Mouse (Mus musculus) lung, postnatal 0 days (tissue): ENCODE data around the gene Mlst8. TPM values are rescaled to one million over a fixed set of nuclear protein-coding genes. Genes with fewer than 3 reads are reported as not detected.
"Not testable (repeated sequence)": the region's sequence is repeated elsewhere in the genome, so short reads cannot be mapped to it uniquely, and the experiment has no call there.

ENCODE experiments used
- ATAC-seq: fragments of 200-750 bp; cut with Nextera tagmentation; 2 replicates; pipeline ENCODE4 v1.8.0; 2017; ENCODE audit warnings: moderate library complexity
- DNase-seq: peaks from one replicate; pipeline ENCODE4 v3.0.0-alpha.2; 2016; ENCODE audit warnings: low spot score
- H3K27ac ChIP-seq: fragments of 300-500 bp; sonication (generic); 2 replicates; pipeline ENCODE4 v1.5.1; 2014; ENCODE audit warnings: antibody characterized with exemption, mild to moderate bottlenecking, low read length, mixed read lengths
- H3K27me3 ChIP-seq: fragments of 300-500 bp; sonication (generic); replicated peaks from 2 replicates; pipeline ENCODE4 v1.6.1; 2014; ENCODE audit warnings: low read length, mixed read lengths; ENCODE audit not compliant: insufficient read depth
- H3K36me3 ChIP-seq: fragments of 300-500 bp; sonication (generic); 2 replicates; pipeline ENCODE4 v1.6.1; 2014; ENCODE audit warnings: low read length, mixed read lengths; ENCODE audit not compliant: insufficient read depth
- H3K4me1 ChIP-seq: fragments of 300-500 bp; sonication (generic); 2 replicates; pipeline ENCODE4 v1.6.1; 2014; ENCODE audit warnings: antibody characterized with exemption, low read depth, low read length, mixed read lengths; ENCODE audit not compliant: insufficient read depth
- H3K4me2 ChIP-seq: fragments of 300-500 bp; sonication (generic); replicated peaks from 2 replicates; pipeline ENCODE4 v1.6.1; 2014; ENCODE audit warnings: low read depth, mild to moderate bottlenecking, low read length, moderate library complexity, mixed read lengths
- H3K4me3 ChIP-seq: fragments of 300-500 bp; sonication (generic); 2 replicates; pipeline ENCODE4 v1.5.1; 2014; ENCODE audit warnings: low read depth, low read length
- H3K9ac ChIP-seq: fragments of 300-500 bp; sonication (generic); replicated peaks from 2 replicates; pipeline ENCODE4 v1.6.1; 2014; ENCODE audit warnings: low read depth, mild to moderate bottlenecking
- H3K9me3 ChIP-seq: fragments of 300-500 bp; sonication (generic); 2 replicates; pipeline ENCODE4 v1.6.1; 2016; ENCODE audit warnings: low read length, mixed read lengths
- CTCF ChIP-seq: IDR thresholded peaks from 2 replicates; pipeline ENCODE4 v1.5.1; 2016; ENCODE audit warnings: antibody characterized with exemption, mild to moderate bottlenecking
- EP300 ChIP-seq: IDR thresholded peaks from 2 replicates; pipeline ENCODE4 v1.6.1; 2016; ENCODE audit warnings: antibody characterized with exemption, mild to moderate bottlenecking, control low read depth
- WGBS: fragments of 180-500 bp; shearing (Covaris S2); extraction: QIAGEN DNeasy Blood & Tissue Kit; methylation state at CpG from one replicate; pipeline ENCODE4 v1.1.7; 2014; 5-methylcytosine and 5-hydroxymethylcytosine counted together
- polyA plus RNA-seq: library from polyadenylated mRNA; unstranded; fragments of >200 nt; fragmentation: Nextera tagmentation; extraction: Ambion mirVana; gene quantifications from 2 replicates; pipeline ENCODE4 v1.2.1, GENCODE M21; 2015

The Mlst8 gene
- polyA plus RNA-seq, 1 experiment from 2014 or later = 14.4 TPM

GRCm38 (mm10) chr17:24462932-24463331, 15.9 kb downstream of the Mlst8 start:
- ATAC-seq = no peak
- no peak for DNase-seq
- Histone ChIP-seq H3K4me3 (no peak overlapping the region), H3K9me3 (no peaks in the 10 kb centered on the region), H3K36me3 (no peaks in the 10 kb centered on the region), H3K27me3 (no peaks in the 10 kb centered on the region), H3K4me2 (no peak overlapping the region), H3K27ac (no peak overlapping the region), H3K9ac (no peak overlapping the region), H3K4me1 (no peaks in the 10 kb centered on the region)
- TF ChIP-seq EP300 (no peak), CTCF (no peak)
- 55% methylated on average over 1 of the region's 1 CpGs for WGBS

DNA sequence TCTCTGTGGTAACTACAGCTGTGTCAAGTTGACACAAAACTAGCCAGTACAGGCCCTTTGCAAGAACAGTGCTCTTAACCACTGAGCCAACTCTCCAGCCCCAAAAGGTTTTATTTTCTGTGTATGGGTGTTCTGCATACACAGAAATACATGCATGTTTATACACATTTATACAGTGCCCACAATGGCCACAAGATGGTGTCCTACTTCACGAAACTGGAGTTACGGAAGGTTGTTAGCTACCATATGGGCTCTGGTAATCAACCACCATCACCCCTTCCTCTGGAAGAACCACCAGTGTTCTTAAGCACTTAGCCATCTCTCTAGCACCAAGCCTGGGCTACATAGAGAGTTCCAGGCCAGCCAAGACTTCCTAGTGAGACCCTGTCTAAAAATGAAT, 17.3 kb downstream of the Mlst8 start:
- ATAC-seq (no peak), DNase-seq (peak; percentile 33)
- no peaks in the 10 kb centered on the region for H3K9me3 ChIP-seq
- H3K4me2 ChIP-seq = no peak overlapping the region
- TF ChIP-seq CTCF = peak; percentile 69
- no peak for TF ChIP-seq EP300
- no peak overlapping the region for H3K27ac ChIP-seq
- H3K4me3 ChIP-seq = no peak overlapping the region
- no peaks in the 10 kb centered on the region for H3K27me3 ChIP-seq
- no peaks in the 10 kb centered on the region for H3K36me3 ChIP-seq
- no peak overlapping the region for H3K9ac ChIP-seq
- WGBS = 61% methylated on average over 2 of the region's 2 CpGs
- H3K4me1 ChIP-seq = no peaks in the 10 kb centered on the region

- H3K36me3 ChIP-seq, DNase-seq, H3K9ac ChIP-seq, H3K9me3 ChIP-seq, H3K4me3 ChIP-seq, H3K27me3 ChIP-seq, H3K27ac ChIP-seq, H3K4me1 ChIP-seq: not testable (repeated sequence)
- ATAC-seq = peak; percentile 8
- WGBS = 49% methylated on average over 10 of the region's 10 CpGs
- H3K4me2 ChIP-seq = peak overlapping the region; percentile 64; the same call in 1 of the 2 replicates
These were observed 23.2 kb downstream of the Mlst8 start for GRCm38 (mm10) chr17:24455523-24456206.

DNA sequence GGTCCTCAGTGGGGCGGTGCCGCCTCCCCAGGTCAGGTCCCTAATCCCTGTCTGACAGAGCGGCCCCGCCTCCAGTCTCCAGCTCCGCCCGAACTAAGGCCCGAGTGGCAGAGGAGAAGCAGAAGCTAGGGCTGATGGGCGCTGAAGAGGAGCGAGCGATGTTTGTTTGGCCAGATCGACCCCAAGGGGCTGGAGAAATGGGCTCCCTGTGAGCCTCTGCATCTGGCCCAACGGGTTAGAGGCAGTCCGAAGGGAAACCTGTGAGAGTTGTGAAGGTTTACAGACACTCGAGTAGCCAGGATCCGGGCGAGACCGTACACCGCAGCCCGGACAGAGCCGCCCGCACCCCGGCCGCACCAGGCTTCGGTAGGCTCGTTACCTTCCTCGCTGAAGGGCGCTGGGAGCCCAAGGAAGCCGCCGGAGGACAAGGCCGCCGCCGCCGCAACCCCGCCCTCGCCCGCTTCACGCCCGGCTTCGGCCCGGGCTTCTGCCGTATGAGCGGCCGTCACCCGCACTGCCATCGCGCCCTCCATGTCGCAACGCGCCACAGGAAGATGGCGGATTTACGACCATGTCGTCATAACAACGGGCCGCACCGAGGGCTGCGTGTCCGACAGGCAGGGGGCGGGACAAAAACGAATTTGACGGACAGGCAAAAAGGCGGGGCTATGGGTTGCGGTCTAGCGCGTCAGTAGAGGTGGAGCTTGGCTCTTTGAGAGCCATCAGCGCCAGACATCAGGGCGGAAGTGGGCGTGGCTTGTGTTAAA, 23.9 kb downstream of the Mlst8 start:
- Histone ChIP-seq H3K4me2 (peak overlapping the region; percentile 64), H3K36me3 (no peaks in the 10 kb centered on the region), H3K4me3 (peak overlapping the region; percentile 83), H3K9ac (peak overlapping the region; percentile 83), H3K27ac (peak overlapping the region; percentile 96), H3K9me3 (no peaks in the 10 kb centered on the region), H3K27me3 (no peaks in the 10 kb centered on the region), H3K4me1 (no peaks in the 10 kb centered on the region)
- ATAC-seq (peak; percentile 93), DNase-seq (peak; percentile 100)
- 3% methylated on average over 64 of the region's 67 CpGs for WGBS
- no peak for TF ChIP-seq EP300
- TF ChIP-seq CTCF = peak; percentile 43

GRCm38 (mm10) chr17:24454218-24454755, 24.6 kb downstream of the Mlst8 start:
- WGBS = under 1% methylated on average over 14 of the region's 14 CpGs
- no peak for ATAC-seq

GRCm38 (mm10) chr17:24453372-24453771, 25.5 kb downstream of the Mlst8 start:
- 70% methylated on average over 2 of the region's 2 CpGs for WGBS
- DNase-seq = peak; percentile 27
- no peaks in the 10 kb centered on the region for H3K27me3 ChIP-seq
- no peak overlapping the region for H3K4me3 ChIP-seq
- ATAC-seq = no peak
- 0 out of 2 replicates have a peak, but pooled peaks cover 9% of the 10 kb centered on the region for H3K36me3 ChIP-seq
- no peak overlapping the region for H3K27ac ChIP-seq
- TF ChIP-seq EP300 = no peak
- TF ChIP-seq CTCF = no peak
- no peaks in the 10 kb centered on the region for H3K9me3 ChIP-seq
- no peaks in the 10 kb centered on the region for H3K4me1 ChIP-seq
- no peak overlapping the region for H3K9ac ChIP-seq
- H3K4me2 ChIP-seq = no peak overlapping the region

More at GRCm38 (mm10) chr17:24454218-24454755, 24.6 kb downstream of the Mlst8 start:
- Histone ChIP-seq H3K36me3 (0 out of 2 replicates have a peak, but pooled peaks cover under 1% of the 10 kb centered on the region), H3K9me3 (no peaks in the 10 kb centered on the region), H3K4me3 (peak overlapping the region; percentile 83), H3K27ac (peak overlapping the region; percentile 96), H3K27me3 (no peaks in the 10 kb centered on the region), H3K4me1 (no peaks in the 10 kb centered on the region), H3K9ac (peak overlapping the region; percentile 83), H3K4me2 (peak overlapping the region; percentile 64)
- DNase-seq = peak; percentile 53
- no peak for TF ChIP-seq EP300
